Mouse (Mus musculus): ENCODE data around the gene Krt5. TPM values are rescaled to one million over a fixed set of nuclear protein-coding genes. Genes with fewer than 3 reads are reported as not detected.

Gene Krt5
- polyA plus RNA-seq (2012; ENCODE audit: insufficient read depth, insufficient read length, missing spikeins), result 0.36 TPM in 1 of 2 replicates, not detected in the other

GRCm38 (mm10) chr15:101712720-101713119, at the start of gene Krt5:
Gene Krt5, minus strand, starts transcription at chr15:101712898.
- Histone ChIP-seq H3K27ac (ENCODE audit: insufficient read depth, low read depth, low read length) (no peak within 1 kb of the TSS), H3K4me1 (ENCODE audit: control insufficient read depth, insufficient read depth, low read length) (no peaks in the 10 kb centered on the region), H3K4me3 (ENCODE audit: insufficient read depth, low read length) (no peak within 1 kb of the TSS)
- TF ChIP-seq CTCF (IDR thresholded peaks at IDR 0.05; ENCODE audit: low read depth, low read length) (no peak), POLR2A (IDR thresholded peaks at IDR 0.05; ENCODE audit: borderline replicate concordance, low read depth, low read length) (no peak)

- Histone ChIP-seq H3K4me1 (ENCODE audit: control insufficient read depth, insufficient read depth, low read length) (no peaks in the 10 kb centered on the region), H3K4me3 (ENCODE audit: insufficient read depth, low read length) (no peak within 1 kb of the TSS), H3K27ac (ENCODE audit: insufficient read depth, low read depth, low read length) (no peak within 1 kb of the TSS)
- TF ChIP-seq CTCF (IDR thresholded peaks at IDR 0.05; ENCODE audit: low read depth, low read length), result no peak
- no peak for TF ChIP-seq POLR2A (IDR thresholded peaks at IDR 0.05; ENCODE audit: borderline replicate concordance, low read depth, low read length)
These were observed 30.0 kb upstream of the Krt5 start, which contains the start of gene Krt71 for GRCm38 (mm10) chr15:101742711-101743110. Gene Krt71, minus strand, starts transcription at chr15:101743109.

- Histone ChIP-seq H3K4me3 (ENCODE audit: insufficient read depth, low read length) (no peak overlapping the region), H3K27ac (ENCODE audit: insufficient read depth, low read depth, low read length) (no peak overlapping the region), H3K4me1 (ENCODE audit: control insufficient read depth, insufficient read depth, low read length) (no peaks in the 10 kb centered on the region)
- TF ChIP-seq CTCF (IDR thresholded peaks at IDR 0.05; ENCODE audit: low read depth, low read length) (no peak), POLR2A (IDR thresholded peaks at IDR 0.05; ENCODE audit: borderline replicate concordance, low read depth, low read length) (no peak)
These were observed 25.1 kb upstream of the Krt5 start for GRCm38 (mm10) chr15:101737786-101738185.

GRCm38 (mm10) chr15:101730653-101731052, 18.0 kb upstream of the Krt5 start:
- TF ChIP-seq POLR2A (IDR thresholded peaks at IDR 0.05; ENCODE audit: borderline replicate concordance, low read depth, low read length), result no peak
- TF ChIP-seq CTCF (IDR thresholded peaks at IDR 0.05; ENCODE audit: low read depth, low read length), result no peak
- no peak overlapping the region for H3K4me3 ChIP-seq (ENCODE audit: insufficient read depth, low read length)
- H3K27ac ChIP-seq (ENCODE audit: insufficient read depth, low read depth, low read length), result no peak overlapping the region
- no peaks in the 10 kb centered on the region for H3K4me1 ChIP-seq (ENCODE audit: control insufficient read depth, insufficient read depth, low read length)

- no peak for TF ChIP-seq POLR2A (IDR thresholded peaks at IDR 0.05; ENCODE audit: borderline replicate concordance, low read depth, low read length)
- no peak for TF ChIP-seq CTCF (IDR thresholded peaks at IDR 0.05; ENCODE audit: low read depth, low read length)
- no peak overlapping the region for H3K27ac ChIP-seq (ENCODE audit: insufficient read depth, low read depth, low read length)
- H3K4me3 ChIP-seq (ENCODE audit: insufficient read depth, low read length), result no peak overlapping the region
- no peaks in the 10 kb centered on the region for H3K4me1 ChIP-seq (ENCODE audit: control insufficient read depth, insufficient read depth, low read length)
These were observed 12.0 kb upstream of the Krt5 start for GRCm38 (mm10) chr15:101724686-101725085.

- Histone ChIP-seq H3K4me3 (ENCODE audit: insufficient read depth, low read length) (no peak overlapping the region), H3K4me1 (ENCODE audit: control insufficient read depth, insufficient read depth, low read length) (no peaks in the 10 kb centered on the region), H3K27ac (ENCODE audit: insufficient read depth, low read depth, low read length) (no peak overlapping the region)
- no peak for TF ChIP-seq POLR2A (IDR thresholded peaks at IDR 0.05; ENCODE audit: borderline replicate concordance, low read depth, low read length)
These were observed 3.1 kb upstream of the Krt5 start for GRCm38 (mm10) chr15:101715831-101716230.

- no peak overlapping the region for H3K27ac ChIP-seq (ENCODE audit: insufficient read depth, low read depth, low read length)
- TF ChIP-seq POLR2A (IDR thresholded peaks at IDR 0.05; ENCODE audit: borderline replicate concordance, low read depth, low read length) (no peak), CTCF (IDR thresholded peaks at IDR 0.05; ENCODE audit: low read depth, low read length) (no peak)
- no peaks in the 10 kb centered on the region for H3K4me1 ChIP-seq (ENCODE audit: control insufficient read depth, insufficient read depth, low read length)
- H3K4me3 ChIP-seq (ENCODE audit: insufficient read depth, low read length), result no peak overlapping the region
These were observed 1.7 kb upstream of the Krt5 start for GRCm38 (mm10) chr15:101714356-101714755.

- Histone ChIP-seq H3K27ac (ENCODE audit: insufficient read depth, low read depth, low read length) (no peak overlapping the region), H3K4me1 (ENCODE audit: control insufficient read depth, insufficient read depth, low read length) (no peaks in the 10 kb centered on the region), H3K4me3 (ENCODE audit: insufficient read depth, low read length) (no peak overlapping the region)
- no peak for TF ChIP-seq POLR2A (IDR thresholded peaks at IDR 0.05; ENCODE audit: borderline replicate concordance, low read depth, low read length)
- TF ChIP-seq CTCF (IDR thresholded peaks at IDR 0.05; ENCODE audit: low read depth, low read length), result no peak
These were observed 1.0 kb upstream of the Krt5 start for GRCm38 (mm10) chr15:101713731-101714130.

GRCm38 (mm10) chr15:101708683-101709082, 4.0 kb downstream of the Krt5 start:
- Histone ChIP-seq H3K4me1 (ENCODE audit: control insufficient read depth, insufficient read depth, low read length) (no peaks in the 10 kb centered on the region), H3K27ac (ENCODE audit: insufficient read depth, low read depth, low read length) (no peak overlapping the region), H3K4me3 (ENCODE audit: insufficient read depth, low read length) (no peak overlapping the region)
- no peak for TF ChIP-seq POLR2A (IDR thresholded peaks at IDR 0.05; ENCODE audit: borderline replicate concordance, low read depth, low read length)
- no peak for TF ChIP-seq CTCF (IDR thresholded peaks at IDR 0.05; ENCODE audit: low read depth, low read length)

GRCm38 (mm10) chr15:101707454-101707853, 5.2 kb downstream of the Krt5 start:
- Histone ChIP-seq H3K4me3 (ENCODE audit: insufficient read depth, low read length) (no peak overlapping the region), H3K4me1 (ENCODE audit: control insufficient read depth, insufficient read depth, low read length) (no peaks in the 10 kb centered on the region), H3K27ac (ENCODE audit: insufficient read depth, low read depth, low read length) (no peak overlapping the region)
- no peak for TF ChIP-seq CTCF (IDR thresholded peaks at IDR 0.05; ENCODE audit: low read depth, low read length)
- TF ChIP-seq POLR2A (IDR thresholded peaks at IDR 0.05; ENCODE audit: borderline replicate concordance, low read depth, low read length), result no peak

GRCm38 (mm10) chr15:101704066-101704465, 8.6 kb downstream of the Krt5 start:
- no peak overlapping the region for H3K27ac ChIP-seq (ENCODE audit: insufficient read depth, low read depth, low read length)
- TF ChIP-seq POLR2A (IDR thresholded peaks at IDR 0.05; ENCODE audit: borderline replicate concordance, low read depth, low read length) (no peak), CTCF (IDR thresholded peaks at IDR 0.05; ENCODE audit: low read depth, low read length) (no peak)
- no peak overlapping the region for H3K4me3 ChIP-seq (ENCODE audit: insufficient read depth, low read length)
- no peaks in the 10 kb centered on the region for H3K4me1 ChIP-seq (ENCODE audit: control insufficient read depth, insufficient read depth, low read length)
